ENCODE assay signal across 33 mouse cellular contexts in the genomic region with DNA sequence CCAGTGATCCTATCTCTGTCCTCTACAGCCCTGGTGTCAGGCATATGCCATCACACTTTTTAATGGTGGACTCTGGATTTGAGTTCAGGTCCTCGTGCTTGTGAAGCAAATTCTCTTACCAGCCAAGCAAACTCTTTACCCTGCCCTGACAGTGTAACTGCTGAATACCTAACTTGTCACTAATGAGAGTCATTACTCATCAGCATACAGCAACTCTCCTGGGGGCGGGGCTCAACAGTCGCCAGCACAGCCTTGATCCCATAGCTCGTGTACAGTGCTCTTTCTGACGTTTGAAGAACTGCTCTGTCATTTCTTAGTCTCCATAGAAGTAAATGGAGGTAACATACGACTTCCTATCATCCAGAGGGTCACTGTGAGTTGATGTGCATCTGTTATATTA. TPM values are rescaled to one million over a fixed set of nuclear protein-coding genes. Genes with fewer than 3 reads are reported as not detected.
DNase-seq lines count a peak whose midpoint lies in the region; ATAC-seq and TF ChIP-seq lines count a peak whose summit lies in the region.
"Had no signal": no experiment of that assay in that cellular context is flagged by ENCODE, and none has a peak within 500 bp of the region (broad histone marks: within the 10 kb centered on the region; RNA-seq: fewer than 3 reads in every experiment).

No protein-coding gene starts in this region.

- H3K79me2 ChIP-seq in CH12.LX (replicated peaks; ENCODE audit: control insufficient read depth, extremely low read depth, insufficient read depth, poor library complexity, severe bottlenecking) = no peaks in the 10 kb centered on the region

- H3K4me3 ChIP-seq in hindbrain, embryonic 11.5 days (ENCODE audit: low read depth, low read length) = no peak overlapping the region
- H3K4me3 ChIP-seq in hindbrain, embryonic 13.5 days = no peak overlapping the region
- no peak overlapping the region for H3K4me3 ChIP-seq in CH12.LX (replicated peaks in 1 of 3; ENCODE audit: low read depth in 2 of 3, low read length in 2 of 3, poor library complexity in 1 of 3)
- H3K4me3 ChIP-seq in intestine, embryonic 15.5 days (replicated peaks) = no peak overlapping the region
- H3K4me3 ChIP-seq in small intestine, adult 2 months (ENCODE audit: low read depth, low read length) = peak overlapping the region; percentile 21; the same call in 1 of the 2 replicates
- no peak overlapping the region for H3K4me3 ChIP-seq in midbrain, embryonic 15.5 days
- H3K4me3 ChIP-seq in hindbrain, postnatal 0 days (ENCODE audit: low read length) = no peak overlapping the region
- H3K4me3 ChIP-seq: heart, adult 2 months; heart, embryonic 10.5 days; heart, embryonic 13.5 days; hindbrain, embryonic 12.5 days had no signal

- no peaks in the 10 kb centered on the region for H3K9me3 ChIP-seq in hindbrain, embryonic 11.5 days (ENCODE audit: control insufficient read depth, low read length)
- no peaks in the 10 kb centered on the region for H3K9me3 ChIP-seq in hindbrain, embryonic 13.5 days
- H3K9me3 ChIP-seq in CH12.LX (replicated peaks; ENCODE audit: low read length) = no peaks in the 10 kb centered on the region
- no peaks in the 10 kb centered on the region for H3K9me3 ChIP-seq in intestine, embryonic 15.5 days
- H3K9me3 ChIP-seq in midbrain, embryonic 15.5 days = no peaks in the 10 kb centered on the region
- no peaks in the 10 kb centered on the region for H3K9me3 ChIP-seq in hindbrain, postnatal 0 days (ENCODE audit: low read length)
- H3K9me3 ChIP-seq: G1E; heart, embryonic 10.5 days; heart, embryonic 13.5 days; hindbrain, embryonic 12.5 days had no signal

- 62% methylated on average over 6 of the region's 6 CpGs for WGBS in hindbrain, embryonic 11.5 days
- WGBS in hindbrain, embryonic 13.5 days = 56% methylated on average over 6 of the region's 6 CpGs
- 61% methylated on average over 6 of the region's 6 CpGs for whole genome bisulfite sequencing in intestine, embryonic 15.5 days
- WGBS in small intestine, adult 2 months = 35% methylated on average over 6 of the region's 6 CpGs
- 69% methylated on average over 6 of the region's 6 CpGs for WGBS in midbrain, embryonic 15.5 days
- 64% methylated on average over 6 of the region's 6 CpGs for WGBS in hindbrain, postnatal 0 days

- TF ChIP-seq CTCF in CH12.LX (conservative IDR thresholded peaks at IDR 0.05 in 1 of 2, IDR thresholded peaks at IDR 0.05 in 1 of 2; ENCODE audit: low read depth in 2 of 2, low read length in 2 of 2) = no peak
- no peak for TF ChIP-seq CTCF in small intestine, adult 2 months (IDR thresholded peaks at IDR 0.05; ENCODE audit: extremely low read depth, insufficient read length, insufficient replicate concordance, low read depth, low read length)
- TF ChIP-seq CTCF in hindbrain, postnatal 0 days (IDR thresholded peaks at IDR 0.05; ENCODE audit: low read depth) = no peak

- no peaks in the 10 kb centered on the region for H3K36me3 ChIP-seq in hindbrain, embryonic 11.5 days (ENCODE audit: control insufficient read depth, insufficient read depth, low read length)
- H3K36me3 ChIP-seq in hindbrain, embryonic 13.5 days = no peaks in the 10 kb centered on the region
- no peaks in the 10 kb centered on the region for H3K36me3 ChIP-seq in CH12.LX (replicated peaks in 1 of 2; ENCODE audit: control insufficient read depth in 1 of 2, insufficient read depth in 1 of 2, low read length in 1 of 2)
- H3K36me3 ChIP-seq in intestine, embryonic 15.5 days = no peaks in the 10 kb centered on the region
- H3K36me3 ChIP-seq in small intestine, adult 2 months (ENCODE audit: control insufficient read depth, insufficient read depth, low read length) = peaks cover 27% of the 10 kb centered on the region
- no peaks in the 10 kb centered on the region for H3K36me3 ChIP-seq in midbrain, embryonic 15.5 days (replicated peaks)
- no peaks in the 10 kb centered on the region for H3K36me3 ChIP-seq in hindbrain, postnatal 0 days (ENCODE audit: insufficient read depth, low read length)
- H3K36me3 ChIP-seq: G1E; heart, embryonic 10.5 days; heart, embryonic 13.5 days; hindbrain, embryonic 12.5 days had no signal

- H3K27ac ChIP-seq in hindbrain, embryonic 11.5 days (ENCODE audit: low read depth, low read length) = no peak overlapping the region
- H3K27ac ChIP-seq in hindbrain, embryonic 13.5 days = no peak overlapping the region
- no peak overlapping the region for H3K27ac ChIP-seq in CH12.LX (ENCODE audit: insufficient read depth, low read depth)
- H3K27ac ChIP-seq in intestine, embryonic 15.5 days = no peak overlapping the region
- peak overlapping the region; percentile 21; the same call in 1 of the 2 replicates for H3K27ac ChIP-seq in small intestine, adult 2 months (ENCODE audit: insufficient read depth, low read depth, low read length)
- H3K27ac ChIP-seq in midbrain, embryonic 15.5 days = no peak overlapping the region
- H3K27ac ChIP-seq in hindbrain, postnatal 0 days = no peak overlapping the region
- H3K27ac ChIP-seq: heart, adult 2 months; heart, embryonic 10.5 days; heart, embryonic 13.5 days; hindbrain, embryonic 12.5 days had no signal

- no peak for TF ChIP-seq RAD21 in CH12.LX (IDR thresholded peaks at IDR 0.05; ENCODE audit: low read depth, low read length)

- no peaks in the 10 kb centered on the region for H3K4me1 ChIP-seq in hindbrain, embryonic 11.5 days (replicated peaks; ENCODE audit: control insufficient read depth, insufficient read depth, low read length)
- H3K4me1 ChIP-seq in hindbrain, embryonic 13.5 days (replicated peaks) = no peaks in the 10 kb centered on the region
- H3K4me1 ChIP-seq in CH12.LX (ENCODE audit: control insufficient read depth in 1 of 2, insufficient read depth in 2 of 2) = no peaks in the 10 kb centered on the region
- no peaks in the 10 kb centered on the region for H3K4me1 ChIP-seq in intestine, embryonic 15.5 days (replicated peaks)
- H3K4me1 ChIP-seq in small intestine, adult 2 months (ENCODE audit: control insufficient read depth, insufficient read depth, insufficient read length, low read length) = no peaks in the 10 kb centered on the region
- no peaks in the 10 kb centered on the region for H3K4me1 ChIP-seq in midbrain, embryonic 15.5 days
- no peaks in the 10 kb centered on the region for H3K4me1 ChIP-seq in hindbrain, postnatal 0 days (ENCODE audit: insufficient read depth, low read length)
- H3K4me1 ChIP-seq: heart, embryonic 10.5 days; heart, embryonic 13.5 days; hindbrain, embryonic 12.5 days had no signal

- 0 out of 2 replicates have a peak, but pooled peaks have one; percentile 22 for ATAC-seq in hindbrain, embryonic 11.5 days (ENCODE audit: low FRiP score)
- ATAC-seq in hindbrain, embryonic 13.5 days (ENCODE audit: low FRiP score) = no peak
- peak; percentile 52; the same call in 1 of the 2 replicates for ATAC-seq in intestine, embryonic 15.5 days
- ATAC-seq in midbrain, embryonic 15.5 days (replicated peaks) = no peak
- no peak for ATAC-seq in hindbrain, postnatal 0 days
- ATAC-seq: forebrain, embryonic 14.5 days; forebrain, postnatal 0 days; hindbrain, embryonic 16.5 days; inflammation-experienced regulatory T-cells, adult 6 months had no signal

- in situ Hi-C loops in CH12.LX (cut with MboI; ENCODE audit: low pct_ligation_motif_present, low pct_unique_long_range_greater_than_20kb, low sequenced_read_pairs) = no loop called here

- TF ChIP-seq POLR2A in CH12.LX (IDR thresholded peaks at IDR 0.05; ENCODE audit: low read depth, low read length) = no peak
- TF ChIP-seq POLR2A in small intestine, adult 2 months (IDR thresholded peaks at IDR 0.05; ENCODE audit: low read depth, low read length) = no peak

- H3K9ac ChIP-seq in hindbrain, embryonic 11.5 days (ENCODE audit: low read depth, low read length) = no peak overlapping the region
- no peak overlapping the region for H3K9ac ChIP-seq in hindbrain, embryonic 13.5 days
- no peak overlapping the region for H3K9ac ChIP-seq in CH12.LX (ENCODE audit: insufficient read depth, low read depth)
- no peak overlapping the region for H3K9ac ChIP-seq in intestine, embryonic 15.5 days
- H3K9ac ChIP-seq in midbrain, embryonic 15.5 days = no peak overlapping the region
- no peak overlapping the region for H3K9ac ChIP-seq in hindbrain, postnatal 0 days (replicated peaks; ENCODE audit: low read length)
- H3K9ac ChIP-seq: forebrain, postnatal 0 days; heart, embryonic 13.5 days; hindbrain, embryonic 12.5 days had no signal

- no peak for TF ChIP-seq EP300 in CH12.LX (IDR thresholded peaks at IDR 0.05; ENCODE audit: low read length)

- no peak for DNase-seq in hindbrain, embryonic 11.5 days (ENCODE audit: low spot score)
- DNase-seq in CH12.LX (ENCODE audit: extremely low read depth) = no peak
- no peak for DNase-seq in testis, postnatal 10 days (ENCODE audit: low spot score)
- DNase-seq in hindbrain, postnatal 0 days (ENCODE audit: low spot score) = no peak
- DNase-seq: adrenal gland, adult 8-10 months; cerebellum, adult 11-12 months; cerebellum, adult 9-10 months; cerebellum, postnatal 14 days; forebrain, postnatal 0 days; gastrocnemius, postnatal 25 days; heart, adult 2 months; heart, postnatal 14 days; heart, postnatal 4 days; kidney, adult 18-20 months had no signal

- H3K27me3 ChIP-seq in hindbrain, embryonic 11.5 days (ENCODE audit: control insufficient read depth, insufficient read depth, low read length) = no peaks in the 10 kb centered on the region
- no peaks in the 10 kb centered on the region for H3K27me3 ChIP-seq in hindbrain, embryonic 13.5 days
- H3K27me3 ChIP-seq in CH12.LX (replicated peaks) = no peaks in the 10 kb centered on the region
- no peaks in the 10 kb centered on the region for H3K27me3 ChIP-seq in intestine, embryonic 15.5 days (replicated peaks)
- no peaks in the 10 kb centered on the region for H3K27me3 ChIP-seq in small intestine, adult 2 months (ENCODE audit: control insufficient read depth, insufficient read depth, low read length)
- H3K27me3 ChIP-seq in midbrain, embryonic 15.5 days (replicated peaks) = no peaks in the 10 kb centered on the region
- H3K27me3 ChIP-seq in hindbrain, postnatal 0 days (ENCODE audit: insufficient read depth, low read length) = no peaks in the 10 kb centered on the region
- H3K27me3 ChIP-seq: heart, embryonic 13.5 days; hindbrain, embryonic 12.5 days had no signal

- dilution Hi-C loops in CH12.LX (cut with MboI; ENCODE audit: extremely low pct_ligation_motif_present, extremely low pct_unique_long_range_greater_than_20kb, low sequenced_read_pairs) = no loop called here

- no peak overlapping the region for H3K4me2 ChIP-seq in hindbrain, embryonic 11.5 days (replicated peaks; ENCODE audit: low read depth, low read length)
- no peak overlapping the region for H3K4me2 ChIP-seq in hindbrain, embryonic 13.5 days
- peak overlapping the region; percentile 1 for H3K4me2 ChIP-seq in CH12.LX (ENCODE audit: insufficient read depth, low read depth, poor library complexity, severe bottlenecking)
- no peak overlapping the region for H3K4me2 ChIP-seq in intestine, embryonic 15.5 days (replicated peaks)
- no peak overlapping the region for H3K4me2 ChIP-seq in midbrain, embryonic 15.5 days
- no peak overlapping the region for H3K4me2 ChIP-seq in hindbrain, postnatal 0 days (ENCODE audit: low read depth, low read length)
- H3K4me2 ChIP-seq: heart, embryonic 13.5 days; hindbrain, embryonic 12.5 days had no signal

RNA-seq across cellular contexts. Expression of a gene that starts 3.4 kb away (rescaled TPM):
- not detected in 2 replicates for polyA plus RNA-seq in hindbrain, embryonic 11.5 days (2014; fragmentation: Nextera tagmentation; extraction: Ambion mirVana)
- not detected in 2 replicates for polyA plus RNA-seq in hindbrain, embryonic 13.5 days (2015; fragmentation: Nextera tagmentation; extraction: Ambion mirVana)
- total RNA-seq in CH12.LX (2012; rRNA removed) = not detected in 2 replicates
- total RNA-seq in CH12.LX (2014; rRNA removed) = not detected in 2 replicates
- not detected in 2 replicates for polyA plus RNA-seq in CH12.LX (2012; ENCODE audit: insufficient read length, low read depth)
- polyA plus RNA-seq in intestine, embryonic 15.5 days (2015; fragmentation: Nextera tagmentation; extraction: Ambion mirVana) = 654 and 813 TPM in 2 replicates
- polyA plus RNA-seq in small intestine, adult 2 months (2012; rRNA removed) = 26.2 and 215 TPM in 2 replicates
- polyA plus RNA-seq in midbrain, embryonic 15.5 days (2015; fragmentation: Nextera tagmentation; extraction: Ambion mirVana) = 0.76 TPM in 1 of 2 replicates, not detected in the other
- total RNA-seq in hindbrain, postnatal 0 days (2014; rRNA removed) = not detected in 2 replicates
- not detected in 2 replicates for polyA plus RNA-seq in hindbrain, postnatal 0 days (2015; fragmentation: Nextera tagmentation; extraction: Ambion mirVana)
- total RNA-seq: adrenal gland, adult 8-10 months; forebrain, postnatal 0 days; G1E; gastrocnemius, adult 8-10 months; gastrocnemius, postnatal 25 days; granulocyte monocyte progenitor cell, adult 5-6 weeks; heart, adult 2 months; heart, postnatal 14 days; heart, postnatal 4 days had no signal
- polyA plus RNA-seq: brain, embryonic 14.5 days; embryonic facial prominence, embryonic 11.5 days; embryonic facial prominence, embryonic 14.5 days; forebrain, embryonic 11.5 days; forebrain, embryonic 14.5 days; forebrain, postnatal 0 days; frontal cortex, adult 2 months; G1E; heart, adult 2 months; heart, embryonic 13.5 days; hindbrain, embryonic 12.5 days; hindbrain, embryonic 16.5 days; inflammation-experienced regulatory T-cells, adult 6 months had no signal

RNA-seq across cellular contexts. Expression of a gene that starts 20.9 kb away (rescaled TPM):
- not detected in 2 replicates for polyA plus RNA-seq in hindbrain, embryonic 11.5 days (2014; fragmentation: Nextera tagmentation; extraction: Ambion mirVana)
- polyA plus RNA-seq in hindbrain, embryonic 13.5 days (2015; fragmentation: Nextera tagmentation; extraction: Ambion mirVana) = not detected in 2 replicates
- total RNA-seq in CH12.LX (2012; rRNA removed) = not detected in 2 replicates
- total RNA-seq in CH12.LX (2014; rRNA removed) = not detected in 2 replicates
- polyA plus RNA-seq in CH12.LX (2012; ENCODE audit: insufficient read length, low read depth) = not detected in 2 replicates
- polyA plus RNA-seq in intestine, embryonic 15.5 days (2015; fragmentation: Nextera tagmentation; extraction: Ambion mirVana) = not detected in 2 replicates
- not detected in 2 replicates for polyA plus RNA-seq in small intestine, adult 2 months (2012; rRNA removed)
- polyA plus RNA-seq in midbrain, embryonic 15.5 days (2015; fragmentation: Nextera tagmentation; extraction: Ambion mirVana) = not detected in 2 replicates
- not detected in 2 replicates for total RNA-seq in hindbrain, postnatal 0 days (2014; rRNA removed)
- polyA plus RNA-seq in hindbrain, postnatal 0 days (2015; fragmentation: Nextera tagmentation; extraction: Ambion mirVana) = not detected in 2 replicates
- total RNA-seq: adrenal gland, adult 8-10 months; forebrain, postnatal 0 days; G1E; gastrocnemius, adult 8-10 months; gastrocnemius, postnatal 25 days; granulocyte monocyte progenitor cell, adult 5-6 weeks; heart, adult 2 months; heart, postnatal 14 days; heart, postnatal 4 days had no signal
- polyA plus RNA-seq: brain, embryonic 14.5 days; embryonic facial prominence, embryonic 11.5 days; embryonic facial prominence, embryonic 14.5 days; forebrain, embryonic 11.5 days; forebrain, embryonic 14.5 days; forebrain, postnatal 0 days; frontal cortex, adult 2 months; G1E; heart, adult 2 months; heart, embryonic 10.5 days; heart, embryonic 13.5 days; heart, embryonic 16.5 days; hindbrain, embryonic 12.5 days; hindbrain, embryonic 16.5 days; inflammation-experienced regulatory T-cells, adult 6 months had no signal

RNA-seq across cellular contexts. Expression of a gene that starts 25.7 kb away (rescaled TPM):
- polyA plus RNA-seq in hindbrain, embryonic 11.5 days (2014; fragmentation: Nextera tagmentation; extraction: Ambion mirVana) = 90.8 and 90.9 TPM in 2 replicates
- 90.1 and 97.3 TPM in 2 replicates for polyA plus RNA-seq in hindbrain, embryonic 13.5 days (2015; fragmentation: Nextera tagmentation; extraction: Ambion mirVana)
- total RNA-seq in CH12.LX (2012; rRNA removed) (72.2 and 75.6 TPM in 2 replicates), CH12.LX (2014; rRNA removed) (116 and 132 TPM in 2 replicates)
- 106 and 129 TPM in 2 replicates for polyA plus RNA-seq in CH12.LX (2012; ENCODE audit: insufficient read length, low read depth)
- 146 and 156 TPM in 2 replicates for polyA plus RNA-seq in intestine, embryonic 15.5 days (2015; fragmentation: Nextera tagmentation; extraction: Ambion mirVana)
- polyA plus RNA-seq in small intestine, adult 2 months (2012; rRNA removed) = 13.5 and 24.4 TPM in 2 replicates
- 61.9 and 65.0 TPM in 2 replicates for polyA plus RNA-seq in midbrain, embryonic 15.5 days (2015; fragmentation: Nextera tagmentation; extraction: Ambion mirVana)
- 27.5 and 39.3 TPM in 2 replicates for total RNA-seq in hindbrain, postnatal 0 days (2014; rRNA removed)
- 122 and 133 TPM in 2 replicates for polyA plus RNA-seq in hindbrain, postnatal 0 days (2015; fragmentation: Nextera tagmentation; extraction: Ambion mirVana)

Comparison
In these comparisons a context has a peak if more than half of its experiments do, and no peak if none do; other contexts are left out.
1. ATAC-seq: peak in hindbrain, embryonic 11.5 days (single experiment) and intestine, embryonic 15.5 days (single experiment); none in hindbrain, embryonic 13.5 days (single experiment), midbrain, embryonic 15.5 days (single experiment) and hindbrain, postnatal 0 days (single experiment).
2. RNA of a gene that starts 3.4 kb away (polyA plus RNA-seq): 654 to 813 TPM in intestine, embryonic 15.5 days and 26.2 to 215 TPM in small intestine, adult 2 months; 0.76 TPM in midbrain, embryonic 15.5 days, not detected in hindbrain, postnatal 0 days, not detected in hindbrain, embryonic 11.5 days, not detected in hindbrain, embryonic 13.5 days and not detected in CH12.LX; every median in the first group is over 10 times any median in the second.